In the genomic region with DNA sequence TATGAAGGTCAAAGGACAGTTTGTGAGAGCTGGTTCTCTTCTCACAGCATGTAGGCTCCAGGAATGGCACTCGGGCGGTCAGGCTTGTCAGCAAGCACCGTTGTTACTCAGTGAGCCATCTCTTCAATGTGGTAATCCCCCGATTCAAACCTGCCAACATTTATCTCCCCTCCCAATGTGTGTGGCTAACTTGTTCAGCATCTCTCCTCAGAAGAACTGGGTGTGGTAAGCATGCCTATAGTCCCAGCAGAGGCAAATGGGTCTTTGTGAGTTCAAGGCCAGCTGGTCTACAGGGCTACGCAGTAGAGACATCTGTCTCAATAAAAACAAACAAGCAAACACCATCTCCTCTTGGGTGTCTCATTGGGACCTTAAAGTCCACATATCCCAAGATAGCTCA, we compare ENCODE assay signal across 21 mouse cellular contexts. TPM values are rescaled to one million over a fixed set of nuclear protein-coding genes. Genes with fewer than 3 reads are reported as not detected.
A peak's percentile ranks its signal among the peaks of the same experiment; 100 is the strongest.
DNase-seq lines count a peak whose midpoint lies in the region; TF ChIP-seq lines count a peak whose summit lies in the region.
"Had no signal": no experiment of that assay in that cellular context is flagged by ENCODE, and none has a peak within 500 bp of the region (broad histone marks: within the 10 kb centered on the region; RNA-seq: fewer than 3 reads in every experiment).

No protein-coding gene starts in this region.

- TF ChIP-seq POLR2A in thymus, adult 2 months (IDR thresholded peaks at IDR 0.05; ENCODE audit: control insufficient read depth, extremely low read depth, insufficient read depth, low read length, poor library complexity), result no peak

- WGBS in thymus, adult 2 months, result 95% methylated on average over 5 of the region's 5 CpGs

- TF ChIP-seq CTCF in thymus, adult 2 months (IDR thresholded peaks at IDR 0.05; ENCODE audit: borderline replicate concordance, control insufficient read depth, extremely low read depth, insufficient read depth, low read length, poor library complexity), result no peak

- H3K4me1 ChIP-seq in thymus, adult 2 months (replicated peaks; ENCODE audit: control insufficient read depth, insufficient read depth, low read length), result peaks cover 27% of the 10 kb centered on the region
- H3K4me1 ChIP-seq: embryonic facial prominence, embryonic 10.5 days; embryonic facial prominence, embryonic 12.5 days; forebrain, embryonic 13.5 days; forebrain, embryonic 15.5 days had no signal

- no peak overlapping the region for H3K4me3 ChIP-seq in thymus, adult 2 months (ENCODE audit: control insufficient read depth, insufficient read depth, low read length)
- H3K4me3 ChIP-seq: embryonic facial prominence, embryonic 10.5 days; embryonic facial prominence, embryonic 12.5 days; forebrain, embryonic 13.5 days; forebrain, embryonic 15.5 days had no signal

- no peaks in the 10 kb centered on the region for H3K27me3 ChIP-seq in thymus, adult 2 months (ENCODE audit: control insufficient read depth, insufficient read depth, low read length)
- H3K27me3 ChIP-seq: CH12.LX; embryonic facial prominence, embryonic 12.5 days; forebrain, embryonic 13.5 days; forebrain, embryonic 15.5 days had no signal

- peak; percentile 7 for DNase-seq in thymus, postnatal 0 days (ENCODE audit: low spot score)
- DNase-seq in thymus, adult 2 months, result no peak
- DNase-seq in thymus, postnatal 4 days, result peak; percentile 31
- no peak for DNase-seq in thymus, postnatal 10 days (ENCODE audit: low spot score in 2 of 2)
- DNase-seq in ZHBTc4 (ENCODE audit: low read depth, low spot score), result peak; percentile 39
- no peak for DNase-seq in retina, postnatal 1 day
- DNase-seq: adrenal gland, adult 2 months; adrenal gland, postnatal 10 days; adrenal gland, postnatal 25 days; B cell, adult 2 months; cerebellum, adult 11 months; cerebellum, adult 18-20 months; cerebellum, adult 8-10 months; cerebellum, adult 9-11 months; cerebellum, postnatal 25 days; forebrain, postnatal 0 days had no signal

- H3K27ac ChIP-seq in thymus, adult 2 months (ENCODE audit: control insufficient read depth, insufficient read depth, low read length), result no peak overlapping the region
- H3K27ac ChIP-seq: embryonic facial prominence, embryonic 10.5 days; embryonic facial prominence, embryonic 12.5 days; forebrain, embryonic 13.5 days; forebrain, embryonic 15.5 days had no signal

- H3K36me3 ChIP-seq in thymus, adult 2 months (ENCODE audit: control insufficient read depth, insufficient read depth, low read length), result no peaks in the 10 kb centered on the region
- H3K36me3 ChIP-seq: embryonic facial prominence, embryonic 10.5 days; embryonic facial prominence, embryonic 12.5 days; forebrain, embryonic 15.5 days had no signal

RNA-seq across cellular contexts. Expression of a gene that starts 27.8 kb away (rescaled TPM):
- 85.4 and 90.9 TPM in 2 replicates for polyA plus RNA-seq in thymus, postnatal 0 days (2015; fragmentation: Nextera tagmentation; extraction: Ambion mirVana)
- 56.6 and 60.2 TPM in 2 replicates for polyA plus RNA-seq in thymus, adult 2 months (2012; rRNA removed)

RNA-seq across cellular contexts. Expression of a gene that starts 43.1 kb away (rescaled TPM):
- 260 and 269 TPM in 2 replicates for polyA plus RNA-seq in thymus, postnatal 0 days (2015; fragmentation: Nextera tagmentation; extraction: Ambion mirVana)
- polyA plus RNA-seq in thymus, adult 2 months (2012; rRNA removed), result 126 and 138 TPM in 2 replicates

Comparison
In these comparisons a context has a peak if more than half of its experiments do, and no peak if none do; other contexts are left out.
1. DNase-seq: peak in thymus, postnatal 0 days (single experiment), thymus, postnatal 4 days (single experiment) and ZHBTc4 (single experiment); none in thymus, adult 2 months (single experiment), thymus, postnatal 10 days (0 of 2) and retina, postnatal 1 day (single experiment).